Mouse (Mus musculus): ENCODE measurements around the gene Gm49486. TPM values are rescaled to one million over a fixed set of nuclear protein-coding genes. Genes with fewer than 3 reads are reported as not detected.

Gene Gm49486
- total and polyA plus RNA-seq, 2 experiments from 2014 or later = 1.2 to 4.4 TPM

- no peak for TF ChIP-seq CTCF (IDR thresholded peaks at IDR 0.05; ENCODE audit: low read depth)
- ATAC-seq (no peak), DNase-seq (no peak)
- Histone ChIP-seq H3K4me2 (ENCODE audit: low read depth) (no peak overlapping the region), H3K27ac (ENCODE audit: low read depth, low read length) (0 out of 2 replicates have a peak overlapping the region, but pooled peaks have one; percentile 40), H3K36me3 (ENCODE audit: insufficient read depth) (peaks cover 75% of the 10 kb centered on the region), H3K4me3 (ENCODE audit: low read depth, low read length) (no peak overlapping the region), H3K4me1 (ENCODE audit: insufficient read depth) (peaks cover 4% of the 10 kb centered on the region; the same call in 1 of the 2 replicates), H3K9ac (no peak overlapping the region), H3K9me3 (ENCODE audit: low read length) (no peaks in the 10 kb centered on the region), H3K27me3 (ENCODE audit: insufficient read depth, low read length) (no peaks in the 10 kb centered on the region)
- WGBS = 58% methylated on average over 7 of the region's 7 CpGs
These were observed 15.1 kb downstream of the Gm49486 start for GRCm38 (mm10) chr15:79244071-79244893.

GRCm38 (mm10) chr15:79245321-79245720 lies 16.1 kb downstream of the Gm49486 start:
- H3K27me3 ChIP-seq (ENCODE audit: insufficient read depth, low read length) = no peaks in the 10 kb centered on the region
- ATAC-seq = no peak
- no peak overlapping the region for H3K4me3 ChIP-seq (ENCODE audit: low read depth, low read length)
- peaks cover 4% of the 10 kb centered on the region; the same call in 1 of the 2 replicates for H3K4me1 ChIP-seq (ENCODE audit: insufficient read depth)
- H3K36me3 ChIP-seq (ENCODE audit: insufficient read depth) = peaks cover 72% of the 10 kb centered on the region
- no peak overlapping the region for H3K27ac ChIP-seq (ENCODE audit: low read depth, low read length)
- no peak for TF ChIP-seq CTCF (IDR thresholded peaks at IDR 0.05; ENCODE audit: low read depth)
- H3K4me2 ChIP-seq (ENCODE audit: low read depth) = no peak overlapping the region
- no peaks in the 10 kb centered on the region for H3K9me3 ChIP-seq (ENCODE audit: low read length)
- 90% methylated on average over 3 of the region's 3 CpGs for WGBS
- no peak overlapping the region for H3K9ac ChIP-seq
- DNase-seq = no peak

GRCm38 (mm10) chr15:79250236-79250635 lies 21.0 kb downstream of the Gm49486 start:
- Histone ChIP-seq H3K9me3 (ENCODE audit: low read length) (no peaks in the 10 kb centered on the region), H3K4me3 (ENCODE audit: low read depth, low read length) (no peak overlapping the region), H3K27ac (ENCODE audit: low read depth, low read length) (no peak overlapping the region), H3K27me3 (ENCODE audit: insufficient read depth, low read length) (peaks cover 7% of the 10 kb centered on the region; the same call in 1 of the 2 replicates), H3K4me1 (ENCODE audit: insufficient read depth) (peaks cover 6% of the 10 kb centered on the region; the same call in 1 of the 2 replicates), H3K36me3 (ENCODE audit: insufficient read depth) (peaks cover 43% of the 10 kb centered on the region), H3K4me2 (ENCODE audit: low read depth) (no peak overlapping the region), H3K9ac (no peak overlapping the region)
- DNase-seq (no peak), ATAC-seq (no peak)
- no peak for TF ChIP-seq CTCF (IDR thresholded peaks at IDR 0.05; ENCODE audit: low read depth)
- 85% methylated on average over 2 of the region's 2 CpGs for WGBS

GRCm38 (mm10) chr15:79251168-79251567 lies 22.0 kb downstream of the Gm49486 start:
- no peak for TF ChIP-seq CTCF (IDR thresholded peaks at IDR 0.05; ENCODE audit: low read depth)
- ATAC-seq (peak; percentile 12), DNase-seq (no peak)
- no peak overlapping the region for H3K27ac ChIP-seq (ENCODE audit: low read depth, low read length)
- no peak overlapping the region for H3K4me3 ChIP-seq (ENCODE audit: low read depth, low read length)
- H3K9me3 ChIP-seq (ENCODE audit: low read length) = no peaks in the 10 kb centered on the region
- peaks cover 7% of the 10 kb centered on the region; the same call in 1 of the 2 replicates for H3K27me3 ChIP-seq (ENCODE audit: insufficient read depth, low read length)
- H3K4me1 ChIP-seq (ENCODE audit: insufficient read depth) = peaks cover 6% of the 10 kb centered on the region; the same call in 1 of the 2 replicates
- H3K9ac ChIP-seq = no peak overlapping the region
- 52% methylated on average over 7 of the region's 7 CpGs for WGBS
- peaks cover 34% of the 10 kb centered on the region for H3K36me3 ChIP-seq (ENCODE audit: insufficient read depth)
- H3K4me2 ChIP-seq (ENCODE audit: low read depth) = no peak overlapping the region

GRCm38 (mm10) chr15:79251781-79252491 lies 22.7 kb downstream of the Gm49486 start:
- Histone ChIP-seq H3K4me3 (ENCODE audit: low read depth, low read length) (peak overlapping the region; percentile 32), H3K36me3 (ENCODE audit: insufficient read depth) (peaks cover 26% of the 10 kb centered on the region), H3K4me1 (ENCODE audit: insufficient read depth) (peaks cover 6% of the 10 kb centered on the region; the same call in 1 of the 2 replicates), H3K27ac (ENCODE audit: low read depth, low read length) (no peak overlapping the region), H3K9me3 (ENCODE audit: low read length) (no peaks in the 10 kb centered on the region), H3K27me3 (ENCODE audit: insufficient read depth, low read length) (peaks cover 7% of the 10 kb centered on the region; the same call in 1 of the 2 replicates), H3K4me2 (ENCODE audit: low read depth) (peak overlapping the region; percentile 68), H3K9ac (peak overlapping the region; percentile 48)
- DNase-seq (peak; percentile 66), ATAC-seq (peak; percentile 83)
- TF ChIP-seq CTCF (IDR thresholded peaks at IDR 0.05; ENCODE audit: low read depth) = peak; percentile 60
- WGBS = 3% methylated on average over 61 of the region's 61 CpGs

GRCm38 (mm10) chr15:79252580-79252979 lies 23.4 kb downstream of the Gm49486 start:
- ATAC-seq (no peak), DNase-seq (no peak)
- H3K9me3 ChIP-seq (ENCODE audit: low read length) = no peaks in the 10 kb centered on the region
- TF ChIP-seq CTCF (IDR thresholded peaks at IDR 0.05; ENCODE audit: low read depth) = no peak
- WGBS = 32% methylated on average over 24 of the region's 24 CpGs
- H3K27me3 ChIP-seq (ENCODE audit: insufficient read depth, low read length) = peaks cover 7% of the 10 kb centered on the region; the same call in 1 of the 2 replicates
- H3K4me1 ChIP-seq (ENCODE audit: insufficient read depth) = peaks cover 6% of the 10 kb centered on the region; the same call in 1 of the 2 replicates
- peak overlapping the region; percentile 32 for H3K4me3 ChIP-seq (ENCODE audit: low read depth, low read length)
- peaks cover 23% of the 10 kb centered on the region; the same call in 1 of the 2 replicates for H3K36me3 ChIP-seq (ENCODE audit: insufficient read depth)
- no peak overlapping the region for H3K27ac ChIP-seq (ENCODE audit: low read depth, low read length)
- H3K4me2 ChIP-seq (ENCODE audit: low read depth) = peak overlapping the region; percentile 68
- H3K9ac ChIP-seq = peak overlapping the region; percentile 48
